19 mouse cellular contexts compared by ENCODE assay signal in genomic region chr14:92372446-92372845, GRCm38 (mm10).
A peak's percentile ranks its signal among the peaks of the same experiment; 100 is the strongest.
DNase-seq lines count a peak whose midpoint lies in the region; ATAC-seq lines count a peak whose summit lies in the region.
"Had no signal": no experiment of that assay in that cellular context is flagged by ENCODE, and none has a peak within 500 bp of the region (broad histone marks: within the 10 kb centered on the region; RNA-seq: fewer than 3 reads in every experiment).

No protein-coding gene starts in this region.

- H3K9ac ChIP-seq in limb, embryonic 11.5 days (ENCODE audit: low read length): no peak overlapping the region
- H3K9ac ChIP-seq in midbrain, embryonic 13.5 days (replicated peaks): no peak overlapping the region
- no peak overlapping the region for H3K9ac ChIP-seq in midbrain, embryonic 14.5 days (replicated peaks; ENCODE audit: low read length)
- H3K9ac ChIP-seq in embryonic facial prominence, embryonic 13.5 days: no peak overlapping the region
- H3K9ac ChIP-seq: forebrain, embryonic 13.5 days; forebrain, embryonic 15.5 days; forebrain, postnatal 0 days had no signal

- no peaks in the 10 kb centered on the region for H3K9me3 ChIP-seq in limb, embryonic 11.5 days (ENCODE audit: control insufficient read depth, low read length)
- no peaks in the 10 kb centered on the region for H3K9me3 ChIP-seq in limb, embryonic 10.5 days (replicated peaks)
- no peaks in the 10 kb centered on the region for H3K9me3 ChIP-seq in midbrain, embryonic 13.5 days
- no peaks in the 10 kb centered on the region for H3K9me3 ChIP-seq in midbrain, embryonic 14.5 days (ENCODE audit: control insufficient read depth, low read length)
- H3K9me3 ChIP-seq in embryonic facial prominence, embryonic 13.5 days: no peaks in the 10 kb centered on the region
- H3K9me3 ChIP-seq: forebrain, embryonic 13.5 days; forebrain, embryonic 15.5 days had no signal

- H3K36me3 ChIP-seq in limb, embryonic 11.5 days (ENCODE audit: control insufficient read depth, insufficient read depth, low read length): no peaks in the 10 kb centered on the region
- H3K36me3 ChIP-seq in limb, embryonic 10.5 days: no peaks in the 10 kb centered on the region
- no peaks in the 10 kb centered on the region for H3K36me3 ChIP-seq in midbrain, embryonic 13.5 days
- no peaks in the 10 kb centered on the region for H3K36me3 ChIP-seq in midbrain, embryonic 14.5 days (ENCODE audit: control insufficient read depth, insufficient read depth, low read length)
- no peaks in the 10 kb centered on the region for H3K36me3 ChIP-seq in embryonic facial prominence, embryonic 13.5 days
- H3K36me3 ChIP-seq: forebrain, embryonic 15.5 days had no signal

- no peaks in the 10 kb centered on the region for H3K27me3 ChIP-seq in limb, embryonic 11.5 days (ENCODE audit: control insufficient read depth, insufficient read depth, low read length)
- no peaks in the 10 kb centered on the region for H3K27me3 ChIP-seq in limb, embryonic 10.5 days (ENCODE audit: low read depth, poor library complexity, severe bottlenecking)
- H3K27me3 ChIP-seq in midbrain, embryonic 13.5 days: no peaks in the 10 kb centered on the region
- H3K27me3 ChIP-seq in midbrain, embryonic 14.5 days (ENCODE audit: control insufficient read depth, insufficient read depth, low read length): no peaks in the 10 kb centered on the region
- no peaks in the 10 kb centered on the region for H3K27me3 ChIP-seq in embryonic facial prominence, embryonic 13.5 days
- H3K27me3 ChIP-seq: forebrain, embryonic 13.5 days; forebrain, embryonic 15.5 days had no signal

- H3K4me2 ChIP-seq in limb, embryonic 11.5 days (ENCODE audit: low read depth, severe bottlenecking): no peak overlapping the region
- H3K4me2 ChIP-seq in midbrain, embryonic 13.5 days (replicated peaks): no peak overlapping the region
- H3K4me2 ChIP-seq in midbrain, embryonic 14.5 days (ENCODE audit: low read length): no peak overlapping the region
- H3K4me2 ChIP-seq in embryonic facial prominence, embryonic 13.5 days: no peak overlapping the region
- H3K4me2 ChIP-seq: forebrain, embryonic 13.5 days; forebrain, embryonic 15.5 days had no signal

- peak; percentile 51; the same call in 1 of the 2 replicates for ATAC-seq in limb, embryonic 11.5 days (ENCODE audit: insufficient number of reproducible peaks, low FRiP score, low TSS enrichment, low read depth)
- 0 out of 2 replicates have a peak, but pooled peaks have one; percentile 40 for ATAC-seq in midbrain, embryonic 13.5 days
- ATAC-seq in midbrain, embryonic 14.5 days (ENCODE audit: low FRiP score, low TSS enrichment): no peak
- 0 out of 2 replicates have a peak, but pooled peaks have one; percentile 48 for ATAC-seq in embryonic facial prominence, embryonic 13.5 days (ENCODE audit: insufficient number of reproducible peaks, insufficient read depth, low FRiP score, low TSS enrichment, low read depth)
- ATAC-seq: forebrain, embryonic 13.5 days; forebrain, embryonic 15.5 days; forebrain, postnatal 0 days had no signal

- H3K4me1 ChIP-seq in limb, embryonic 11.5 days (ENCODE audit: control insufficient read depth, insufficient read depth, low read length): no peaks in the 10 kb centered on the region
- H3K4me1 ChIP-seq in limb, embryonic 10.5 days: no peaks in the 10 kb centered on the region
- H3K4me1 ChIP-seq in midbrain, embryonic 13.5 days (replicated peaks): no peaks in the 10 kb centered on the region
- H3K4me1 ChIP-seq in midbrain, embryonic 14.5 days (ENCODE audit: control insufficient read depth, insufficient read depth, low read length): no peaks in the 10 kb centered on the region
- no peaks in the 10 kb centered on the region for H3K4me1 ChIP-seq in embryonic facial prominence, embryonic 13.5 days
- H3K4me1 ChIP-seq: forebrain, embryonic 13.5 days; forebrain, embryonic 15.5 days had no signal

- DNase-seq in limb, embryonic 11.5 days (ENCODE audit: low spot score): no peak
- no peak for DNase-seq in limb, embryonic 10.5 days (ENCODE audit: low spot score)
- DNase-seq in midbrain, embryonic 14.5 days: no peak
- DNase-seq in layer of hippocampus, postnatal 10 days (ENCODE audit: low spot score in 2 of 2): no peak
- DNase-seq: adrenal gland, adult 2 months; adrenal gland, postnatal 10 days; adrenal gland, postnatal 25 days; cerebellum, adult 11 months; cerebellum, adult 18-20 months; cerebellum, adult 8-10 months; cerebellum, adult 9-11 months; cerebellum, postnatal 14 days; cerebellum, postnatal 36 days; embryo, embryonic 11 days; forebrain, postnatal 0 days had no signal

- no peak overlapping the region for H3K27ac ChIP-seq in limb, embryonic 11.5 days (replicated peaks; ENCODE audit: low read depth, low read length)
- no peak overlapping the region for H3K27ac ChIP-seq in limb, embryonic 10.5 days
- no peak overlapping the region for H3K27ac ChIP-seq in midbrain, embryonic 13.5 days
- H3K27ac ChIP-seq in midbrain, embryonic 14.5 days (replicated peaks; ENCODE audit: low read depth, low read length): no peak overlapping the region
- H3K27ac ChIP-seq in embryonic facial prominence, embryonic 13.5 days: no peak overlapping the region
- H3K27ac ChIP-seq: forebrain, embryonic 13.5 days; forebrain, embryonic 15.5 days had no signal

- H3K4me3 ChIP-seq in limb, embryonic 11.5 days (ENCODE audit: low read depth, low read length): no peak overlapping the region
- H3K4me3 ChIP-seq in limb, embryonic 10.5 days: no peak overlapping the region
- H3K4me3 ChIP-seq in midbrain, embryonic 13.5 days (replicated peaks): no peak overlapping the region
- no peak overlapping the region for H3K4me3 ChIP-seq in midbrain, embryonic 14.5 days (replicated peaks; ENCODE audit: low read depth, low read length)
- H3K4me3 ChIP-seq in embryonic facial prominence, embryonic 13.5 days: no peak overlapping the region
- H3K4me3 ChIP-seq: forebrain, embryonic 13.5 days; forebrain, embryonic 15.5 days had no signal

- WGBS in limb, embryonic 11.5 days: 89% methylated on average over 3 of the region's 3 CpGs
- 92% methylated on average over 3 of the region's 3 CpGs for WGBS in limb, embryonic 10.5 days
- 92% methylated on average over 3 of the region's 3 CpGs for WGBS in midbrain, embryonic 13.5 days
- 95% methylated on average over 3 of the region's 3 CpGs for WGBS in midbrain, embryonic 14.5 days
- 95% methylated on average over 3 of the region's 3 CpGs for WGBS in embryonic facial prominence, embryonic 13.5 days
